Mouse (Mus musculus): ENCODE results near the gene Crybg2.

- TF ChIP-seq CTCF (IDR thresholded peaks at IDR 0.05; ENCODE audit: low read depth) (no peak), EP300 (IDR thresholded peaks at IDR 0.05; ENCODE audit: low read depth) (no peak)
These were observed 39.6 kb downstream of the Crybg2 start for GRCm38 (mm10) chr4:134100245-134100644.
